Mouse (Mus musculus): ENCODE results near the gene Gm26920. TPM values are rescaled to one million over a fixed set of nuclear protein-coding genes. Genes with fewer than 3 reads are reported as not detected.

Gm26920 gene
- polyA plus RNA-seq, 1 experiment from 2014 or later = 1.7 TPM

GRCm38 (mm10) chr7:30099297-30099696, 9.1 kb upstream of the Gm26920 start:
- H3K9me3 ChIP-seq (ENCODE audit: control insufficient read depth, low read length) = peaks cover 2% of the 10 kb centered on the region
- no peak for DNase-seq (ENCODE audit: low spot score)
- H3K9ac ChIP-seq (ENCODE audit: low read depth, low read length) = no peak overlapping the region
- H3K4me2 ChIP-seq (replicated peaks; ENCODE audit: low read depth, low read length) = no peak overlapping the region
- H3K4me1 ChIP-seq (replicated peaks; ENCODE audit: control insufficient read depth, insufficient read depth, low read length) = no peaks in the 10 kb centered on the region
- H3K36me3 ChIP-seq (ENCODE audit: control insufficient read depth, insufficient read depth, low read length) = peaks cover 31% of the 10 kb centered on the region
- H3K27me3 ChIP-seq (ENCODE audit: control insufficient read depth, insufficient read depth, low read length) = no peaks in the 10 kb centered on the region
- no peak overlapping the region for H3K27ac ChIP-seq (ENCODE audit: low read depth, low read length)
- no peak overlapping the region for H3K4me3 ChIP-seq (ENCODE audit: low read depth, low read length)
- ATAC-seq (ENCODE audit: low FRiP score) = no peak
- WGBS = 98% methylated on average over 13 of the region's 13 CpGs

DNA sequence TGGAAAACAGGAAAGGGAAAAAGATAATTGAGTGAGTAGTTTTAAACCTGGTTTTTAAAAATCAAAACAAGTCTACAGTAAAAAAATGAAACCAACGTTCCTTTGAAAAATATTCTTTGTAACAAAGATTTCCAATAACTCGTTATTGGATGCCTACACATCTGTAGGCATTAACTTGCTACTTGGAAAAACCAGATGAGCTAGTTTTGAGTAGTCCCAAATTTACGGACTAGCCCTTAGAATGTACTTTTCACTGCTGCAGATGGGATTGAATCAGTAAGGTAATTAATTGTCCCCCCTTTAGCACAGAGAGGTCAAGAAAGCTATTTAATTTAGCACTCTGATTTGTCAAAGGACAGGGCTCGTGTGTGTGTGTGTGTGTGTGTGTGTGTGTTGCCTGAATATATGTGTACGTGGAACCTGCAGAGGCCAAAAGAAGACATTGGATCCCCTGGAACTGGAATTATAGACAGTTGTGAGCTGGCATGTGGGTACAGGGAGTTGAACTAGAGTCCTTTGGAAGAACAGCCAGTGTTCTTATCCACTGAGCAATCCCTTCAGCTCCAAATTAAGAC, 5.4 kb upstream of the Gm26920 start:
- ATAC-seq (ENCODE audit: low FRiP score) (no peak), DNase-seq (ENCODE audit: low spot score) (peak; percentile 48)
- peak overlapping the region; percentile 85 for H3K9ac ChIP-seq (ENCODE audit: low read depth, low read length)
- 0 out of 2 replicates have a peak, but pooled peaks cover 3% of the 10 kb centered on the region for H3K4me1 ChIP-seq (replicated peaks; ENCODE audit: control insufficient read depth, insufficient read depth, low read length)
- H3K9me3 ChIP-seq (ENCODE audit: control insufficient read depth, low read length) = no peaks in the 10 kb centered on the region
- peak overlapping the region; percentile 60 for H3K4me2 ChIP-seq (replicated peaks; ENCODE audit: low read depth, low read length)
- H3K36me3 ChIP-seq (ENCODE audit: control insufficient read depth, insufficient read depth, low read length) = peaks cover 6% of the 10 kb centered on the region
- 11% methylated on average over 5 of the region's 5 CpGs for WGBS
- peak overlapping the region; percentile 56 for H3K4me3 ChIP-seq (ENCODE audit: low read depth, low read length)
- no peaks in the 10 kb centered on the region for H3K27me3 ChIP-seq (ENCODE audit: control insufficient read depth, insufficient read depth, low read length)
- peak overlapping the region; percentile 94 for H3K27ac ChIP-seq (ENCODE audit: low read depth, low read length)

DNA sequence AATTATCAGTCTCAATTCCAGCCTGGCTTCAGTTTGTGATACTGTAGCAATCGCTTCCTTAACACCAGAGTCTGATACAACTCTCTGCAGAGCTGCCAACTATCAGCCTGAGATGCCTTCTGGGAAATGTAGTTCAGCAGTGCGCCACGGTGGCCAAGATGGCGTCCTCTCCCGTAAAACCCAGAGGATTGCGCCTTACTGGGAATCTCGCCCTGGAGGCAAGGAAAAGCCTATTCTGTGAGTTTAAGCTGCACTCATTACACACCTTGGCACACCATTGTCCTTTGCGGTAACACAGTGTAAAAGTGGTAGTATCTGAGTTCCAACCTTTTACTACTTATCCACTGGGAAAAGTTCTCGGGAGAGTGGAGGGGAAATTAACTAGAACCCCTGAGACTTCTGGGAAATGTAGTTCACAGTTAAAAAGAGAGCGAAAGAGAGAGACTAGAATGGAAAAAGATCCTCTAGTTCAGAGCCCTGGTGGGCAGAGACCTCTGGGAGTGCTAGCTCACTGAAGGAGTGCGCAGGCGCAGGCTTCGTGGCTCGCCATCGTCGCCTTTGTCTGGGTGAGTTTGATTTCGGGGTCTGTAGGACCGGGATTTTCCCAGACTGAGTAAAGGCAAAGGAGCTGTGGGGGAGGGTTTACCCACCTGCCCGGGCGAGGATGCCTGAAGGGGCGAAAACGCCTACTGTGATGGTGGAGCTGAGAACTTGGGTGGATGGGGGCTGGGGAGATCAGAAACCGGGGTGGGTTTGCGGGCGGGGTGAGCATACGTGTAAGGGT, 4.6 kb upstream of the Gm26920 start, which contains the start of gene Zfp260:
TSS of gene Zfp260 (plus strand) at position 132 of the 784 bp plus-strand sequence.
- H3K36me3 ChIP-seq (ENCODE audit: control insufficient read depth, insufficient read depth, low read length) = peaks cover 4% of the 10 kb centered on the region
- DNase-seq (ENCODE audit: low spot score) (peak; percentile 97), ATAC-seq (ENCODE audit: low FRiP score) (peak; percentile 81)
- H3K27ac ChIP-seq (ENCODE audit: low read depth, low read length) = peak within 1 kb of the TSS; percentile 94
- H3K4me1 ChIP-seq (replicated peaks; ENCODE audit: control insufficient read depth, insufficient read depth, low read length) = 0 out of 2 replicates have a peak, but pooled peaks cover 3% of the 10 kb centered on the region
- peak within 1 kb of the TSS; percentile 85 for H3K9ac ChIP-seq (ENCODE audit: low read depth, low read length)
- H3K4me2 ChIP-seq (replicated peaks; ENCODE audit: low read depth, low read length) = peak within 1 kb of the TSS; percentile 60
- under 1% methylated on average over 26 of the region's 26 CpGs for WGBS
- no peaks in the 10 kb centered on the region for H3K9me3 ChIP-seq (ENCODE audit: control insufficient read depth, low read length)
- H3K4me3 ChIP-seq (ENCODE audit: low read depth, low read length) = peak within 1 kb of the TSS; percentile 56
- H3K27me3 ChIP-seq (ENCODE audit: control insufficient read depth, insufficient read depth, low read length) = no peaks in the 10 kb centered on the region

DNA sequence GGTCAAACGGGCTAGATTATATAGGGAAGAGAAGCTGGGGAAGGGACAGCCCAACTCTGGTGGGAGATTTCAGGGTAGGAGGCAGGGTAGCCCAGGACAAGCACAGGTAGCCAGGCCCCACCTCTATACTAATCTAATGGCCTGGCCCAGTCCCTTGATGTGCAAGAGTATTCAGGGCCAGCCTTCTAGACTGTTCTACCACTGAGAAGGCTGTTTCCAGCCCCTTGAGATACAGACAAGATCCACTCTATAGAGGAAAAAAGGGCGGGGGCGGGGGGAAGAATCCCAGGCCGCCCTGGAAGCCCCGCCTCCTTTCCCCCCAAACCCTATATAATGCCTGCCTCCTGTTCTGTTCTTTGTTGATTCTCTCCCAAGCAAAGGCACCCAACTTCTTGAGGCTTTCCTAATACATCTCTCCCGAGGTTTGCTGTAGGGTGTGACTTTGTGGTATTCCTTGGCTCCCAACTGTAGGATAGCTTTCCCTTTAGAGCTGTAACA, 3.8 kb upstream of the Gm26920 start:
- no peak for DNase-seq (ENCODE audit: low spot score)
- Histone ChIP-seq H3K9me3 (ENCODE audit: control insufficient read depth, low read length) (no peaks in the 10 kb centered on the region), H3K27me3 (ENCODE audit: control insufficient read depth, insufficient read depth, low read length) (no peaks in the 10 kb centered on the region), H3K36me3 (ENCODE audit: control insufficient read depth, insufficient read depth, low read length) (no peaks in the 10 kb centered on the region), H3K4me1 (replicated peaks; ENCODE audit: control insufficient read depth, insufficient read depth, low read length) (peaks cover 8% of the 10 kb centered on the region), H3K27ac (ENCODE audit: low read depth, low read length) (no peak overlapping the region), H3K4me3 (ENCODE audit: low read depth, low read length) (peak overlapping the region; percentile 56; the same call in 1 of the 2 replicates), H3K4me2 (replicated peaks; ENCODE audit: low read depth, low read length) (peak overlapping the region; percentile 28; the same call in 1 of the 2 replicates), H3K9ac (ENCODE audit: low read depth, low read length) (peak overlapping the region; percentile 85; the same call in 1 of the 2 replicates)
- no peak for ATAC-seq (ENCODE audit: low FRiP score)
- WGBS = 82% methylated on average over 6 of the region's 6 CpGs

DNA sequence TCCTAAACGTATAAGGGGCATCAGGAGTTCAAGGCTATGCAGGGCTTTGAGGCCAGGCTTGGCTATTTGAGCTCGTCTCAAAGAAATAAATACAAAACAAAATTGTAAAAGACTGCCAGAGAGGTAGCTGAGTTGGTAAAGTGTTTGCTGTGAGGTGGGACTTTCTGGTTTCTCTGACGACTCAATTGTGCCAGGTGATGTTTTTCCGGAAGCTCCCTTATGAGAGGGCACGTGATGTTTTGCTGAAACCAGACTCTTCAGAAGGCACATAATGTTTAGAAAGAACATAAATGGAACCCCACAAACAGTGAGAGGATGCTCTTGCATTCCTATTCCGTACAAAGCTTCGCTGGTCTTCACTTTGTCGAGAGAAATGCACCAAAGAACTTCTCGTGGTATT, 2.5 kb upstream of the Gm26920 start:
- 84% methylated on average over 9 of the region's 9 CpGs for WGBS
- H3K4me3 ChIP-seq (ENCODE audit: low read depth, low read length) = no peak overlapping the region
- no peak overlapping the region for H3K4me2 ChIP-seq (replicated peaks; ENCODE audit: low read depth, low read length)
- H3K27me3 ChIP-seq (ENCODE audit: control insufficient read depth, insufficient read depth, low read length) = no peaks in the 10 kb centered on the region
- DNase-seq (ENCODE audit: low spot score) (no peak), ATAC-seq (ENCODE audit: low FRiP score) (no peak)
- no peak overlapping the region for H3K9ac ChIP-seq (ENCODE audit: low read depth, low read length)
- no peaks in the 10 kb centered on the region for H3K36me3 ChIP-seq (ENCODE audit: control insufficient read depth, insufficient read depth, low read length)
- no peak overlapping the region for H3K27ac ChIP-seq (ENCODE audit: low read depth, low read length)
- peaks cover 8% of the 10 kb centered on the region for H3K4me1 ChIP-seq (replicated peaks; ENCODE audit: control insufficient read depth, insufficient read depth, low read length)
- H3K9me3 ChIP-seq (ENCODE audit: control insufficient read depth, low read length) = no peaks in the 10 kb centered on the region

- Histone ChIP-seq H3K4me3 (ENCODE audit: low read depth, low read length) (peak overlapping the region; percentile 56), H3K4me2 (replicated peaks; ENCODE audit: low read depth, low read length) (peak overlapping the region; percentile 28), H3K27ac (ENCODE audit: low read depth, low read length) (no peak overlapping the region), H3K4me1 (replicated peaks; ENCODE audit: control insufficient read depth, insufficient read depth, low read length) (peaks cover 8% of the 10 kb centered on the region), H3K9ac (ENCODE audit: low read depth, low read length) (0 out of 2 replicates have a peak overlapping the region, but pooled peaks have one; percentile 7), H3K36me3 (ENCODE audit: control insufficient read depth, insufficient read depth, low read length) (peaks cover 5% of the 10 kb centered on the region), H3K9me3 (ENCODE audit: control insufficient read depth, low read length) (no peaks in the 10 kb centered on the region), H3K27me3 (ENCODE audit: control insufficient read depth, insufficient read depth, low read length) (no peaks in the 10 kb centered on the region)
- WGBS = 12% methylated on average over 9 of the region's 9 CpGs
- DNase-seq (ENCODE audit: low spot score) = peak; percentile 63
- peak; percentile 8 for ATAC-seq (ENCODE audit: low FRiP score)
Observed at GRCm38 (mm10) chr7:30090970-30091585, 868 bp upstream of the Gm26920 start.

GRCm38 (mm10) chr7:30089405-30089804, 805 bp downstream of the Gm26920 start:
- ATAC-seq (ENCODE audit: low FRiP score) = no peak
- Histone ChIP-seq H3K9ac (ENCODE audit: low read depth, low read length) (peak overlapping the region; percentile 63), H3K27me3 (ENCODE audit: control insufficient read depth, insufficient read depth, low read length) (no peaks in the 10 kb centered on the region), H3K4me1 (replicated peaks; ENCODE audit: control insufficient read depth, insufficient read depth, low read length) (peaks cover 8% of the 10 kb centered on the region), H3K9me3 (ENCODE audit: control insufficient read depth, low read length) (no peaks in the 10 kb centered on the region), H3K27ac (ENCODE audit: low read depth, low read length) (no peak overlapping the region), H3K36me3 (ENCODE audit: control insufficient read depth, insufficient read depth, low read length) (peaks cover 10% of the 10 kb centered on the region), H3K4me3 (ENCODE audit: low read depth, low read length) (peak overlapping the region; percentile 56), H3K4me2 (replicated peaks; ENCODE audit: low read depth, low read length) (peak overlapping the region; percentile 62)
- WGBS = 17% methylated on average over 6 of the region's 6 CpGs
- DNase-seq (ENCODE audit: low spot score) = no peak

DNA sequence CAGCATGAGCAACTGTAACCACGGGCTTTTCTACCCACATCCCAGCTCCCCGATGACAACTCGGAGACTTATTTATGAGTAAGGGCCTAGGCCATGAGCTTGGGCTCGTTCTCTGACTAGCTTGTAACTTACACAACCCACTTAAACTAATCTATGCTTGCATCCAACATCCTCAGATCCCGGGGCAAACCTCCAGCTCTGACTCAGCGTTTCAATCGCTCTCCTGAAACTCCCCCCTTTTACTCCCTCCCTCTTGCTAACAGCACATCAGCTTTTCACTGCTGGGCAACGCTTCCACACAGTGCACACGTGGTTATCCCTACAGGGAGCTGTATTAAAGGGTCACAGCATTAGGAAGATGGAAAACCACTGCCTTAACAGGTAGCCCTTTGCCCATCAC, 3.7 kb downstream of the Gm26920 start:
- 92% methylated on average over 9 of the region's 9 CpGs for WGBS
- no peaks in the 10 kb centered on the region for H3K9me3 ChIP-seq (ENCODE audit: control insufficient read depth, low read length)
- no peak for ATAC-seq (ENCODE audit: low FRiP score)

More for the DNA sequence above, 3.7 kb downstream of the Gm26920 start:
- peaks cover 12% of the 10 kb centered on the region for H3K36me3 ChIP-seq (ENCODE audit: control insufficient read depth, insufficient read depth, low read length)
- DNase-seq (ENCODE audit: low spot score) = no peak
- no peak overlapping the region for H3K4me3 ChIP-seq (ENCODE audit: low read depth, low read length)
- H3K4me1 ChIP-seq (replicated peaks; ENCODE audit: control insufficient read depth, insufficient read depth, low read length) = peaks cover 5% of the 10 kb centered on the region
- H3K9ac ChIP-seq (ENCODE audit: low read depth, low read length) = no peak overlapping the region
- no peaks in the 10 kb centered on the region for H3K27me3 ChIP-seq (ENCODE audit: control insufficient read depth, insufficient read depth, low read length)
- H3K4me2 ChIP-seq (replicated peaks; ENCODE audit: low read depth, low read length) = no peak overlapping the region
- H3K27ac ChIP-seq (ENCODE audit: low read depth, low read length) = no peak overlapping the region
